Mouse (Mus musculus): ENCODE results near the gene Zc3h18.

DNA sequence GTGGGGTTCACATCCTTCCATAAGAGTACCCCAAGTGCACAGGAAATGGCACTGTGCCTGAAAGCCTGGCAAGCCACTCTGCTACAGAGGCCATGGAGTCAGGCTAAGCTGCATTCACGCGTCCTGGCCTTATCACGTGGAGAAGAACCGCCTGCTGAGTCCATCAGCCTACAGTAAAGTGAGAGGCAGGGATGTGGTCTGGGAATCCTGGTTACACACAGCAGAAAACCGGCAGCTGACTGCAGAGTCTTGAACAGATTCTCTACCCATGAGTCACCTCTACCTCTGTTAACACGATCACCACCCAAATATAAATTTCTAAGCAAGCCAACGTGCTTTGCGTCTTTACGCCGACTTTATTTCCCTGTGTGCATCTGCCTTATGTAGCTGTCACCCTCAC is 7.9 kb upstream of the Zc3h18 start:
- TF ChIP-seq CTCF (IDR thresholded peaks at IDR 0.05; ENCODE audit: borderline replicate concordance, insufficient read depth, low read length) (no peak), POLR2A (IDR thresholded peaks at IDR 0.05; ENCODE audit: low read depth, low read length) (no peak)
